Mouse (Mus musculus): ENCODE results near the gene Scaf1. TPM values are rescaled to one million over a fixed set of nuclear protein-coding genes. Genes with fewer than 3 reads are reported as not detected.

Gene Scaf1
- total and polyA plus RNA-seq, 3 experiments = 17.7 to 81.5 (median 34.4) TPM

- no peak for DNase-seq (ENCODE audit: low read depth, low spot score)
- Histone ChIP-seq H3K36me3 (ENCODE audit: control insufficient read depth in 1 of 2, insufficient read depth in 2 of 2, low read length in 2 of 2) (no peaks in the 10 kb centered on the region; a peak in 2 of 4 replicates), H3K27me3 (ENCODE audit: control insufficient read depth in 1 of 2, insufficient read depth in 2 of 2, low read length in 2 of 2) (no peaks in the 10 kb centered on the region), H3K9me3 (replicated peaks; ENCODE audit: insufficient read depth, low read length) (no peaks in the 10 kb centered on the region), H3K9ac (ENCODE audit: control insufficient read depth, low read depth, low read length, poor library complexity, severe bottlenecking) (no peak overlapping the region), H3K4me3 (ENCODE audit: control insufficient read depth in 1 of 2, insufficient read depth in 1 of 2, low read depth in 2 of 2, low read length in 2 of 2) (no peak overlapping the region), H3K79me2 (ENCODE audit: control insufficient read depth, insufficient read depth, low read length, poor library complexity) (no peaks in the 10 kb centered on the region), H3K27ac (ENCODE audit: control insufficient read depth, low read depth, low read length) (no peak overlapping the region), H3K4me1 (ENCODE audit: control insufficient read depth in 1 of 2, insufficient read depth in 2 of 2, low read length in 2 of 2) (peaks cover 0 to 8% of the 10 kb centered on the region in 2 experiments; a peak in 1 of 4 replicates)
- no peak for TF ChIP-seq MAZ (IDR thresholded peaks at IDR 0.05; ENCODE audit: low read depth, low read length)
- no peak for TF ChIP-seq EP300 (IDR thresholded peaks at IDR 0.05; ENCODE audit: low read depth in 1 of 2, low read length in 2 of 2)
- TF ChIP-seq MYB (IDR thresholded peaks at IDR 0.05; ENCODE audit: low read depth, low read length) = no peak
Observed at GRCm38 (mm10) chr7:44971142-44971541, 45.0 kb downstream of the Scaf1 start.

- Histone ChIP-seq H3K4me3 (ENCODE audit: control insufficient read depth in 1 of 2, insufficient read depth in 1 of 2, low read depth in 2 of 2, low read length in 2 of 2) (peak overlapping the region; percentile 56 to 80), H3K9me3 (replicated peaks; ENCODE audit: insufficient read depth, low read length) (no peaks in the 10 kb centered on the region), H3K27me3 (ENCODE audit: control insufficient read depth in 1 of 2, insufficient read depth in 2 of 2, low read length in 2 of 2) (no peaks in the 10 kb centered on the region), H3K36me3 (ENCODE audit: control insufficient read depth in 1 of 2, insufficient read depth in 2 of 2, low read length in 2 of 2) (no peaks in the 10 kb centered on the region; a peak in 1 of 4 replicates), H3K9ac (ENCODE audit: control insufficient read depth, low read depth, low read length, poor library complexity, severe bottlenecking) (peak overlapping the region; percentile 48), H3K4me1 (ENCODE audit: control insufficient read depth in 1 of 2, insufficient read depth in 2 of 2, low read length in 2 of 2) (peaks cover 0 to 5% of the 10 kb centered on the region in 2 experiments; a peak in 1 of 4 replicates), H3K27ac (ENCODE audit: control insufficient read depth, low read depth, low read length) (peak overlapping the region; percentile 27), H3K79me2 (ENCODE audit: control insufficient read depth, insufficient read depth, low read length, poor library complexity) (no peaks in the 10 kb centered on the region)
- TF ChIP-seq SMC3 (IDR thresholded peaks at IDR 0.05; ENCODE audit: low read depth, low read length) (no peak), CHD2 (IDR thresholded peaks at IDR 0.05; ENCODE audit: low read length) (peak; percentile 76), NELFE (IDR thresholded peaks at IDR 0.05; ENCODE audit: low read depth, low read length) (peak; percentile 61), SIN3A (IDR thresholded peaks at IDR 0.05; ENCODE audit: low read length) (peak; percentile 72), ZNF384 (IDR thresholded peaks at IDR 0.05; ENCODE audit: low read depth, low read length) (no peak), MAX (IDR thresholded peaks at IDR 0.05; ENCODE audit: low read length) (peak; percentile 65), ELF1 (IDR thresholded peaks at IDR 0.05; ENCODE audit: low read depth, low read length) (0 out of 2 replicates have a peak, but pooled peaks have one; percentile 23), MAZ (IDR thresholded peaks at IDR 0.05; ENCODE audit: low read depth, low read length) (0 out of 2 replicates have a peak, but pooled peaks have one; percentile 8), TBP (IDR thresholded peaks at IDR 0.05; ENCODE audit: low read depth, low read length) (peak; percentile 37; the same call in 1 of the 2 replicates), HCFC1 (IDR thresholded peaks at IDR 0.05; ENCODE audit: low read depth, low read length) (peak; percentile 54; the same call in 1 of the 2 replicates), POLR2A (IDR thresholded peaks at IDR 0.05; ENCODE audit: control insufficient read depth in 1 of 2, insufficient read depth in 1 of 2, low read depth in 1 of 2, low read length in 2 of 2, poor library complexity in 1 of 2) (peak; percentile 53 to 73; a peak in 2 of 4 replicates), MEF2A (IDR thresholded peaks at IDR 0.05; ENCODE audit: extremely low read depth, insufficient replicate concordance, low read depth, low read length, poor library complexity, severe bottlenecking) (no peak), NRF1 (IDR thresholded peaks at IDR 0.05; ENCODE audit: insufficient read depth, low read depth, low read length, poor library complexity, severe bottlenecking) (peak; percentile 25; the same call in 1 of the 2 replicates)
- peak; percentile 98 for DNase-seq (ENCODE audit: low read depth, low spot score)
Observed at GRCm38 (mm10) chr7:44970231-44970691, 45.9 kb downstream of the Scaf1 start.

Measured in MEL (cell line).